Mouse (Mus musculus) C2C12 (cell line): ENCODE measurements around the gene Chpf.

Experiments used
- CTCF ChIP-seq: IDR thresholded peaks from one replicate; pipeline ENCODE4 v1.5.1; 2011; ENCODE audit not compliant: control insufficient read depth, insufficient read depth, insufficient read length
- MAX ChIP-seq: IDR thresholded peaks from one replicate; pipeline ENCODE4 v1.6.1; 2011; ENCODE audit warnings: mild to moderate bottlenecking, control low read depth
- MYOG ChIP-seq: IDR thresholded peaks from one replicate; pipeline ENCODE4 v1.6.1; 2011; ENCODE audit not compliant: control insufficient read depth, insufficient read length; ENCODE audit errors: extremely low read depth
- USF1 ChIP-seq: IDR thresholded peaks from one replicate; pipeline ENCODE4 v1.6.1; 2011; ENCODE audit warnings: low read depth, mild to moderate bottlenecking, control low read depth, moderate library complexity

GRCm38 (mm10) chr1:75518427-75518826, 39.3 kb upstream of the Chpf start:
- no peak for TF ChIP-seq CTCF
- TF ChIP-seq MYOG: no peak
- no peak for TF ChIP-seq MAX
- no peak for TF ChIP-seq USF1
